Mouse (Mus musculus) lung, postnatal 0 days (tissue): Measurements from ENCODE around the gene Ssh1.

Source experiments
- CTCF ChIP-seq: IDR thresholded peaks from 2 replicates; pipeline ENCODE4 v1.5.1; 2016; ENCODE audit warnings: antibody characterized with exemption, mild to moderate bottlenecking
- EP300 ChIP-seq: IDR thresholded peaks from 2 replicates; pipeline ENCODE4 v1.6.1; 2016; ENCODE audit warnings: antibody characterized with exemption, mild to moderate bottlenecking, control low read depth

GRCm38 (mm10) chr5:113954421-113954820 lies 39.3 kb downstream of the Ssh1 start:
- TF ChIP-seq CTCF (peak; percentile 97), EP300 (no peak)
